Mouse (Mus musculus) bone marrow macrophage, adult 2 months (primary cell): Measurements from ENCODE around the gene 6030452D12Rik.

Experiments
- CTCF ChIP-seq: IDR thresholded peaks from 2 replicates; pipeline ENCODE4 v1.5.1; 2012; ENCODE audit warnings: low read depth, mild to moderate bottlenecking, low read length, moderate library complexity
- POLR2A ChIP-seq: IDR thresholded peaks from 2 replicates; pipeline ENCODE4 v1.6.1; 2012; ENCODE audit warnings: mild to moderate bottlenecking, low read depth, low read length, borderline replicate concordance

- TF ChIP-seq POLR2A: no peak
- no peak for TF ChIP-seq CTCF
These were observed 7.5 kb downstream of the 6030452D12Rik start for GRCm38 (mm10) chr8:106507761-106508331.
